Mouse (Mus musculus) right cerebral cortex, postnatal 36 days (tissue): ENCODE results near the gene Cib1.

Experiments used
- DNase-seq, 2 experiments: peaks; one replicate each; pipeline ENCODE4 v3.0.0; 2022; ENCODE audit warnings: low spot score in 2 of 2, mixed read lengths in 1 of 2

Cib1 gene

GRCm38 (mm10) chr7:80201888-80202540 lies 30.6 kb downstream of the Cib1 start:
- no peak for DNase-seq

- DNase-seq, result no peak
These were observed 31.6 kb downstream of the Cib1 start for GRCm38 (mm10) chr7:80200963-80201539.

GRCm38 (mm10) chr7:80200588-80200945 lies 32.0 kb downstream of the Cib1 start:
- DNase-seq, result no peak

- DNase-seq, result no peak
These were observed 32.6 kb downstream of the Cib1 start for GRCm38 (mm10) chr7:80199851-80200587.

GRCm38 (mm10) chr7:80199286-80199685 lies 33.3 kb downstream of the Cib1 start:
- no peak for DNase-seq

GRCm38 (mm10) chr7:80198863-80199262 lies 33.8 kb downstream of the Cib1 start:
- no peak for DNase-seq

GRCm38 (mm10) chr7:80197941-80198778 lies 34.5 kb downstream of the Cib1 start:
- DNase-seq, result peak; percentile 75 to 79

- no peak for DNase-seq
These were observed 35.2 kb downstream of the Cib1 start for GRCm38 (mm10) chr7:80197371-80197770.

GRCm38 (mm10) chr7:80195576-80196263 lies 36.9 kb downstream of the Cib1 start:
- no peak for DNase-seq

- no peak for DNase-seq
These were observed 37.5 kb downstream of the Cib1 start for GRCm38 (mm10) chr7:80195146-80195545.

GRCm38 (mm10) chr7:80193941-80194739 lies 38.5 kb downstream of the Cib1 start:
- no peak for DNase-seq

- DNase-seq, result peak in 1 of 2 experiments; percentile 54
These were observed 40.2 kb downstream of the Cib1 start for GRCm38 (mm10) chr7:80192226-80193061.

- DNase-seq, result no peak
These were observed 41.2 kb downstream of the Cib1 start for GRCm38 (mm10) chr7:80191455-80191854.

- DNase-seq, result no peak
These were observed 43.3 kb downstream of the Cib1 start for GRCm38 (mm10) chr7:80189147-80189933.

- DNase-seq, result no peak
These were observed 44.0 kb downstream of the Cib1 start for GRCm38 (mm10) chr7:80188579-80189125.

GRCm38 (mm10) chr7:80187501-80187900 lies 45.1 kb downstream of the Cib1 start:
- no peak for DNase-seq

- DNase-seq, result peak; percentile 91 to 92
These were observed 45.9 kb downstream of the Cib1 start, which contains the start of gene Sema4b for GRCm38 (mm10) chr7:80186531-80187296. Gene Sema4b (plus strand): TSS chr7:80186841.

GRCm38 (mm10) chr7:80186021-80186420 lies 46.6 kb downstream of the Cib1 start:
- DNase-seq, result no peak
